Mouse (Mus musculus): ENCODE measurements around the gene Meis1.

The Meis1 gene

DNA sequence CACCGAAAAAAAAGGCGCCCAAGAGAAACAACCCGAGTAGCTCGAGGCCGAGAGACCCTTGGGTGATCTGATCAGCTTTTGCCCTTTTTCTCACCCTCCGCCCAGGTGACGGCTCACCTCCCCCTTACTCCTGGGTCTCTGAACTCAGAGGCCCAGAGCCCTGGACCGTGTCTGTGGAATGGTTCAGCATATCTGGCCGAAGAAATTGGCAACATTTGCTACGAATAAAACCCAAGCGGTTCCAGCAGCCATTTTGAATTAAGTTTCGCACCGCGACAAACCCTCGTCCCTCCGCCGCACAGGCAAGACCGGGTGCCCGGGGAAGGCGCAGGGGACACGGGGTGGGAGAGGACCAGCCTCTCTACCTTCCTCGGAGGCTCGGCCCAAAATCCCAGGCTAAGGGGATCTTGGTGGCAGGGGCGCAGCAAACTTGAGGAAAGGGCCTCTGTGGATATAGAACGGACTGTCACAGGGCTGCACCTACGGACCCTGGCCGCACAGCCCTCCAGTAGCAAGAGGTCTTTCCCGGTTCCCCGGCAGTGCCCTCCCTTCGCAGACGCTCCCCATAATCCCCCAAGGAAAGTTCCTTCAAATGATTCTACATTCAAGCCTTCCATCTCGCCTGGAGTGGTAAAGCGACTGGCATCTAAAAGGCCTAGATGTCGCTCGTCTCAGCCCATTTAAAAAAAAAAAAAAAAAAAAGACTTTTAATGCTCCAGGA is 4.2 kb downstream of the Meis1 start:
- DNase-seq (ENCODE audit: low read depth): peak; percentile 61

DNA sequence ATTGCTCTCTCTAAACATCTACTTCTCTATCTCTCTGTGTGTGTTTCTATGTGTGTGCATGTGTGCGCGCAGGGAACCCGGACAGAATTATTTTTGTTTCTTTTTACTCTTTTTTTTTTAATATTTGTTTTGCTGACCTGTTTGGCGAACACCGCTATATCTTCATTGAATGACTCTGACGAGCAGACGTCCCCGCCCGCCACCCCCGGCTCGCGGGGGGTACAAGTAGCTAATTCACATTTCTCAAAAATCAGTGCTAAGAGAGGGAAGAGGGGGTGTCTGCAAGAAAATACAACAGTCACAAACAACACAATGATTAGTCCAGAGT is 4.7 kb downstream of the Meis1 start:
- peak; percentile 56 for DNase-seq (ENCODE audit: low read depth)

GRCm38 (mm10) chr11:19013141-19014112 is 5.4 kb downstream of the Meis1 start:
- DNase-seq (ENCODE audit: low read depth): peak; percentile 71

DNA sequence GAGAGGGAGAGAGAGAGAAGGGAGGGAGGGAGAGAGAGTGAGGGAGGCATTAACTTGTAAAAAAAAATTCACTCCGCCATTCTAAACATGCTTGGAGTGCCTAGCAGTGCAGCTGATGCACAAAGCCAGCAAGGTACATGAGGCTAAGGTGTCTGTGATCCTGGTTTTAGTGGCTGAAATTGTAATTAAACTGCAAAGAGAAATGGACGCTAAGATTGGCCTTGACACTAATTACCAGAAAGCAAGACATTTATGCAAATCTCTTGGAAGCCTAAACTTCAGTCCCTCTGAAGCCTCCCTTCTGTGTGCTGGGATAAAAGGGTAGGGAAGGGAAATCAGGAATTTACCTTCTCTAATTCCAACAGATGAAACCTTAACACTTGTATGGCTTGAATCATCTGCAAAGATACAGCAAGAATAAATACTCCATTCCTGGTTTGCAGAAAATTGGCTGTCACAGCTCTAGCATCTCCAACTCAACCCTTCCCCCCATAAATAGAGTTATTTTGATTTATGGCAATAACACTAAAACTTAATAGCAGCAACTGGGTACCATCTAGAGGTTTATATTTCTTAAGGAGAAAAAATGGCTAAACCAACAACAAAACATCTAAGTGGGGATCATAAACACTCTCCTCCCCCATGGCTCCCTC is 6.2 kb downstream of the Meis1 start:
- peak; percentile 59 for DNase-seq (ENCODE audit: low read depth)

GRCm38 (mm10) chr11:19012001-19012400 is 6.8 kb downstream of the Meis1 start:
- peak; percentile 57 for DNase-seq (ENCODE audit: low read depth)

DNA sequence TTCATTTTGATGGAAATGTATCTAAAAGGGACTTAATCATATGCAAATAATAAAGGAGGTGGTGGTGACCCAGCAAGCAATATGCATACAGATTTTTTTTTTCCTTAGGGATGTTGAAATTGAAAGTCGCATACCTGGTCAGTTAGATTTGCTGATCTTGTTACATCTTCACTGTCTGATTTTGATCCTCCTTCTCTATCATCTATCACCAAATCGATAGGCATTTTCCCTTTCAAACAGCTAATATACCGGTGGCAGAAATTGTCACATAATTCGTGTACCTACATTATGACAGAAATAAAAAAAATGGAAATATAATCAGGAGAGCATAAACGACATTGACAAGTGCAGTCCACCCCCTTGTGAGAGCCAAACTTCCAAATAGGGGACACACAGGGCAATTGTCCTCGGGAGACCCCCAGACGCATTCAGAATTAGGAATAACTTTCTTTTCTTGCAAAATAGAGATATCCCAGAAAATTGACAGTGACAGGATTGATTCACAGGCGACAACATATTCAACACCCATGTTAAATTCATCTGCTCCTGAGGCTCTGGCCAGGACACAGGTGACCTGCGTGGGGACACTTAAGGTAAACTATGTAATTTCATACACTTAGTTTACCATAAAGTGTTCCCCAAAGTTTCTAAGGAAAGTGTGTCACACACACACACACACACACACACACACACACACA is 7.5 kb downstream of the Meis1 start:
- peak; percentile 46 for DNase-seq (ENCODE audit: low read depth)

GRCm38 (mm10) chr11:19010396-19010811 is 8.4 kb downstream of the Meis1 start:
- DNase-seq (ENCODE audit: low read depth): peak; percentile 46

GRCm38 (mm10) chr11:19009536-19010395 is 9.0 kb downstream of the Meis1 start:
- DNase-seq (ENCODE audit: low read depth): peak; percentile 45

DNA sequence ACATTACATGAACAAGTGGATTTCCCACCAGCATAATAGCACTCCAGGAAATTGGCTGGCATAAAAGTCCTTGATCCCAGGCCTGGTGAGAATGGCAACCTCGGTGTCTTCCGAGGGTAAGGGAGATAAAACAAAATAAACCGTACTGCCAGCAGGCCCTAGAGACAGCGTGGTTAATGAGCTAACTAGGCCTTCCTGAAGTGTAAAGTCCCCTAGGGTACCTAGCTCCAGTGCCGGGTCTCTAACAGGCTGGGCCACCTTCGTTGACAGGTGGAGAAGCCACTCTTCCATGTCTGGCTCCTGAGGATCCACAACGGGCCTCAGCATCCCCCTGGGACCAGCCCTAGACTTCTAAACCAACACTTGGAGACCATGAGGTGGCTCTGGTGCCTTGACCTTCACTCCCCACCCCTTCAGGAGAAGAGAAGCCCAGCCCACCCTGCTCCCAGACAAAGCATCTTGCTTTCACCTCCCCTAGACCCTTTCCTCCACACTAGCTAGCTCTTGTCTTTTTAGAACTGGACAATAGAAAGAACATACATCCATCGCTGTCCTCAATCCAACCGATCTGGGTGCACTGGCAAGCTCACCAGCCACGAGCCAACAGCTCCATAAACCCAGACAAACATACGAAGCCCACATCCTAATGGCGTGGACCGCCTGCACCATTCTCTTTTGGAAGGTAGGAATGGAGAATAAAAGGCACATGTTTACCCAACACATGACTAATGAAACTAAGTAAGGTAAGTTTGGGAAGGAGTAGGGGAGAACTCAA is 10.0 kb downstream of the Meis1 start:
- peak; percentile 48 for DNase-seq (ENCODE audit: low read depth)

GRCm38 (mm10) chr11:19007541-19008424 is 11.0 kb downstream of the Meis1 start:
- peak; percentile 77 for DNase-seq (ENCODE audit: low read depth)

GRCm38 (mm10) chr11:19007068-19007467 is 11.7 kb downstream of the Meis1 start:
- no peak for DNase-seq (ENCODE audit: low read depth)

DNA sequence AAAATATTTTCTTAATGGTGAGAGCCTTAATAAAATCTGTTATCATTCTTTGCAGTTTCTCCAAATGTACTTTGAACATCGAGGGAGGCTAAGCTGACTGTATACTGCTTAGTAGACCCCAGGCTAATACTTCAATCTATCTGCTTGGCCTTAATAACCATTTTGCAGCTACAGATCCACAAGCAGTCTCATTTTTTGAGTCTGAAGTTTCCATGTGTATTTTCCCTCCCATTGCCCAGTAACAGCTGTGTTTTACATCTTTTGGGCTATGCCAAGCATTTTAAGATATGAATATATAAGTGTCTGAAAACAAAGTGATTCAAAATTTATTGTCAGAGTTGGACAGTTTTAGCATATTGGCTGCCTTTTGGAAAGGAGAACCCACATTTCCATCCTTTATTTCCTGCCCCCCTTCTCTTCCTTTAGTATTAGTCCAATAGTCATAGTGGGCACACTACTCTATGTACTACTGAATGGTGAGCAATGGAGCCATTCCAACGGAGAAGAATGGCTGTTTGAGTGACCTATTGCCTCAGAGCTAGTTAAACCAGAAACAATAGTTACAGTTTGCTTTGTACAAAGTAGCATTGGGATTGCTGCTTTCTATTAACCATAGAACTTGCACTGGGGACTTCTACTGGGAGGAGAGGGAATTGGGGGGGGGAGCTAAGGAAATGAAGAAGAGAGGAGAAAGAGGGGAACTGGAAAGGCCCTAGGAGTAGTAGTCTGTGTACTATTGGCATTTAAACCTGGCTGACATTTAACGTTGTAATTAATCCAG is 12.7 kb downstream of the Meis1 start:
- peak; percentile 46 for DNase-seq (ENCODE audit: low read depth)

- DNase-seq (ENCODE audit: low read depth): peak; percentile 37
Measured at GRCm38 (mm10) chr11:19005007-19005912, 13.5 kb downstream of the Meis1 start.

GRCm38 (mm10) chr11:19003066-19003465 is 15.7 kb downstream of the Meis1 start:
- DNase-seq (ENCODE audit: low read depth): no peak

- DNase-seq (ENCODE audit: low read depth): no peak
Measured at GRCm38 (mm10) chr11:18996767-18997166, 22.0 kb downstream of the Meis1 start.

DNA sequence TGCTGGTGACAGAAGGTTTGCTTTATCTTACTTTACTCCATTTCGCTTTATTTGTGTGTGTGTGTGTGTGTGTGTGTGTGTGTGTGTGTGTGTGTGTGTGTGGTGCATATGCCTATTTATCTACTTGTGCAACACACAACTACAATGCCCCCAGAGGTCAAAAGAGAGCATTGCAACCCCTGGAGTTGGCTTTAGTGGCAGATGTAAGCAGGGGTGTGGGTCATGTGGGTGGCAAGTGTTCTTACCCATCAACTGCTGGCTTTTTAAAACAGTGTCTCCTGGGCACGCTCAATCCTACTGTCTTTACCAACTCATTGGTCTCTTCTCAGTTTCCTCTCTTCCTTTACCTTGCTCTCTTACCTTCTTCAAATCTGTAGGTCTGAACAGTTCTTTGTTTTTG is 22.5 kb downstream of the Meis1 start:
- peak; percentile 35 for DNase-seq (ENCODE audit: low read depth)

DNA sequence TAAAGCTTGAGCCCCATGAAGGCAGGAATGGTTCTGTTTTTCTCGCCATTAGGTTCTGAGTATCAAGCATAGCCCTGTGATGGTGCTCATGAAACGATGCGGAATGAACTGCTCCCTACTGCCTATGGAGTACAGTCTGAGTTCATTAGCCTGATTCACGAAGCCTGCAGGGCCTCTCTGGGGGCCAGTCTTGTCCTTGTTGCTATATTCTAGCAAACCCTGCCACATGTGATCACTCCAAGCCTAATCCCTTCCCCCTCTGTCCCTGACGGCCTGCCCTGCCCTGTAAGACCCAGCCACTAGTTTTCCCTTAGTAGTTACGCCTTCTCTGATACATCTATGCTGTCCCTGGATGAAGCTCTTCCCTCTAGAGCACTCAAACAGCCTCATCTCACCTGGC is 26.0 kb downstream of the Meis1 start:
- no peak for DNase-seq (ENCODE audit: low read depth)

All from NIH3T3 (cell line).